Mouse (Mus musculus): ENCODE data around the gene N4bp3.
"Not testable (repeated sequence)": the region's sequence is repeated elsewhere in the genome, so short reads cannot be mapped to it uniquely, and the experiment has no call there.

DNA sequence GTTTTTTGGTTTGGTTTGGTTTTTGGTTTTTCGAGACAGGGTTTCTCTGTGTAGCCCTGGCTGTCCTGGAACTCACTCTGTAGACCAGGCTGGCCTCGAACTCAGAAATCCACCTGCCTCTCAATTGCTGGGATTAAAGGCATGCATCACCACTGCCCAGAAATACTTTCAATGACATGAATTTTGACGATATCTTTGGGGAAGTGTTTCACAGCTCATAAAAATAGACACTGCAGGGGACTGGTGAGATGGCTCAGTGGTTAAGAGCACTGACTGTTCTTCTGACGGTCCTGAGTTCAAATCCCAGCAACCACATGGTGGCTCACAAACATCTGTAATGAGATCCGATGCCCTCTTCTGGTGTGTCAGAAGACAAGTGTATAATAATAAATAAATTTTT is 40.7 kb downstream of the N4bp3 start:
- not testable (repeated sequence) for TF ChIP-seq EP300, CTCF (IDR thresholded peaks at IDR 0.05; ENCODE audit: low read depth)

Data from liver, postnatal 0 days (tissue).